Mouse (Mus musculus) kidney, adult 18-20 months (tissue): Measurements from ENCODE around the gene 4930430A15Rik.

Experiments
- DNase-seq: peaks from one replicate; pipeline ENCODE4 v3.0.0; 2021

The 4930430A15Rik gene

GRCm38 (mm10) chr2:111229502-111229901 lies at the start of gene 4930430A15Rik:
Gene 4930430A15Rik, minus strand, starts transcription at chr2:111229602.
- DNase-seq = no peak

- DNase-seq = no peak
Measured at GRCm38 (mm10) chr2:111274006-111274405, 44.6 kb upstream of the 4930430A15Rik start, which contains the start of gene Olfr1277. Gene Olfr1277, minus strand, starts transcription at chr2:111274106.

GRCm38 (mm10) chr2:111254216-111254615 lies 24.8 kb upstream of the 4930430A15Rik start, which contains the start of gene Olfr1276:
Gene Olfr1276, plus strand, starts transcription at chr2:111254516.
- no peak for DNase-seq

- no peak for DNase-seq
Measured at GRCm38 (mm10) chr2:111235186-111235585, 5.8 kb upstream of the 4930430A15Rik start, which contains the start of gene Olfr1275. Gene Olfr1275, minus strand, starts transcription at chr2:111235286.

- DNase-seq = no peak
Measured at GRCm38 (mm10) chr2:111182068-111182467, 47.3 kb downstream of the 4930430A15Rik start.

- DNase-seq = no peak
Measured at GRCm38 (mm10) chr2:111152836-111153235, 76.6 kb downstream of the 4930430A15Rik start, which contains the start of gene Gm15130. Gene Gm15130, minus strand, starts transcription at chr2:111152936.

GRCm38 (mm10) chr2:111135739-111136138 lies 93.7 kb downstream of the 4930430A15Rik start:
- no peak for DNase-seq
